ENCODE assay signal across 9 mouse cellular contexts in genomic region chr17:25561223-25562028, GRCm38 (mm10). TPM values are rescaled to one million over a fixed set of nuclear protein-coding genes. Genes with fewer than 3 reads are reported as not detected.
DNase-seq lines count a peak whose midpoint lies in the region; ATAC-seq and TF ChIP-seq lines count a peak whose summit lies in the region.
"Had no signal": no experiment of that assay in that cellular context is flagged by ENCODE, and none has a peak within 500 bp of the region (broad histone marks: within the 10 kb centered on the region; RNA-seq: fewer than 3 reads in every experiment).

No protein-coding gene starts in this region.

- H3K27ac ChIP-seq in heart, embryonic 10.5 days = peak overlapping the region; percentile 79
- peak overlapping the region; percentile 79 for H3K27ac ChIP-seq in forebrain, postnatal 0 days (ENCODE audit: low read depth, low read length)
- no peak overlapping the region for H3K27ac ChIP-seq in liver, embryonic 11.5 days (ENCODE audit: low read depth, low read length)
- H3K27ac ChIP-seq: embryonic facial prominence, embryonic 12.5 days had no signal

- peak; percentile 79 for ATAC-seq in forebrain, postnatal 0 days
- ATAC-seq in liver, embryonic 11.5 days (replicated peaks; ENCODE audit: low FRiP score) = no peak

- no peak for TF ChIP-seq CTCF in forebrain, postnatal 0 days (IDR thresholded peaks at IDR 0.05; ENCODE audit: low read depth)

- 71% methylated on average over 16 of the region's 16 CpGs for WGBS in heart, embryonic 10.5 days
- WGBS in forebrain, postnatal 0 days = 13% methylated on average over 16 of the region's 16 CpGs
- WGBS in liver, embryonic 11.5 days = 81% methylated on average over 16 of the region's 16 CpGs

- peaks cover 30% of the 10 kb centered on the region for H3K27me3 ChIP-seq in heart, embryonic 10.5 days (ENCODE audit: insufficient read depth, poor library complexity, severe bottlenecking)
- H3K27me3 ChIP-seq in forebrain, postnatal 0 days (ENCODE audit: insufficient read depth, low read length) = no peaks in the 10 kb centered on the region
- H3K27me3 ChIP-seq in liver, embryonic 11.5 days (replicated peaks; ENCODE audit: control insufficient read depth, insufficient read depth, low read length) = peaks cover 11% of the 10 kb centered on the region
- H3K27me3 ChIP-seq: embryonic facial prominence, embryonic 12.5 days had no signal

- H3K36me3 ChIP-seq in heart, embryonic 10.5 days = no peaks in the 10 kb centered on the region
- no peaks in the 10 kb centered on the region for H3K36me3 ChIP-seq in forebrain, postnatal 0 days (ENCODE audit: insufficient read depth)
- H3K36me3 ChIP-seq in liver, embryonic 11.5 days (ENCODE audit: control insufficient read depth, insufficient read depth, low read length) = no peaks in the 10 kb centered on the region
- H3K36me3 ChIP-seq: embryonic facial prominence, embryonic 12.5 days had no signal

- H3K9me3 ChIP-seq in heart, embryonic 10.5 days = no peaks in the 10 kb centered on the region
- H3K9me3 ChIP-seq in forebrain, postnatal 0 days (ENCODE audit: low read length) = no peaks in the 10 kb centered on the region
- no peaks in the 10 kb centered on the region for H3K9me3 ChIP-seq in liver, embryonic 11.5 days (ENCODE audit: control insufficient read depth, low read length)
- H3K9me3 ChIP-seq: embryonic facial prominence, embryonic 12.5 days had no signal

- H3K4me3 ChIP-seq in heart, embryonic 10.5 days = no peak overlapping the region
- no peak overlapping the region for H3K4me3 ChIP-seq in forebrain, postnatal 0 days (ENCODE audit: low read depth, low read length)
- H3K4me3 ChIP-seq in liver, embryonic 11.5 days (ENCODE audit: low read depth, low read length) = no peak overlapping the region
- H3K4me3 ChIP-seq: embryonic facial prominence, embryonic 12.5 days had no signal

- no peak overlapping the region for H3K9ac ChIP-seq in forebrain, postnatal 0 days
- H3K9ac ChIP-seq in liver, embryonic 11.5 days (ENCODE audit: low read depth, low read length) = no peak overlapping the region
- H3K9ac ChIP-seq: embryonic facial prominence, embryonic 12.5 days had no signal

- H3K4me2 ChIP-seq in forebrain, postnatal 0 days (ENCODE audit: low read depth) = no peak overlapping the region
- no peak overlapping the region for H3K4me2 ChIP-seq in liver, embryonic 11.5 days
- H3K4me2 ChIP-seq: embryonic facial prominence, embryonic 12.5 days had no signal

- H3K4me1 ChIP-seq in heart, embryonic 10.5 days = peaks cover 46% of the 10 kb centered on the region
- H3K4me1 ChIP-seq in forebrain, postnatal 0 days (ENCODE audit: insufficient read depth) = peaks cover 11% of the 10 kb centered on the region
- H3K4me1 ChIP-seq in liver, embryonic 11.5 days (replicated peaks; ENCODE audit: control insufficient read depth, insufficient read depth, low read length) = no peaks in the 10 kb centered on the region

- DNase-seq in heart, embryonic 10.5 days (ENCODE audit: low spot score) = no peak
- no peak for DNase-seq in heart, postnatal 10 days
- DNase-seq in forebrain, postnatal 0 days = peak; percentile 78
- DNase-seq in left cerebral cortex, postnatal 36 days (ENCODE audit: low spot score in 2 of 2) = peak; percentile 38 to 50
- DNase-seq in retina, postnatal 1 day = peak; percentile 97
- DNase-seq in liver, embryonic 11.5 days (ENCODE audit: low spot score) = no peak
- DNase-seq in natural killer cell, adult 2 months (ENCODE audit: low spot score in 2 of 2) = no peak
- DNase-seq in thymus, adult 18-20 months = no peak

- intact Hi-C loops in heart, postnatal 10 days (cut with DNase I) = no loop called here
- intact Hi-C loops in left cerebral cortex, postnatal 36 days (cut with DNase I) = no loop called here

RNA-seq across cellular contexts. Expression of gene Sox8, which starts 9.1 kb away (rescaled TPM):
- 2.0 and 3.6 TPM in 2 replicates for polyA plus RNA-seq in heart, embryonic 10.5 days (2016; fragmentation: Nextera tagmentation; extraction: Ambion mirVana)
- under 1 TPM; 0.72 to 0.93 TPM for total RNA-seq in heart, postnatal 10 days (2021)
- total RNA-seq in forebrain, postnatal 0 days (2014; rRNA removed) = 26.6 and 27.4 TPM in 2 replicates
- 20.8 and 22.6 TPM in 2 replicates for polyA plus RNA-seq in forebrain, postnatal 0 days (2015; fragmentation: Nextera tagmentation; extraction: Ambion mirVana)
- 10 to 100 TPM; 42.8 to 65.3 TPM for total RNA-seq in left cerebral cortex, postnatal 36 days (2021)
- 2.4 and 3.0 TPM in 2 replicates for polyA plus RNA-seq in liver, embryonic 11.5 days (2014; fragmentation: Nextera tagmentation; extraction: Ambion mirVana)

RNA-seq across cellular contexts. Expression of gene Lmf1, which starts 17.5 kb away (rescaled TPM):
- polyA plus RNA-seq in heart, embryonic 10.5 days (2016; fragmentation: Nextera tagmentation; extraction: Ambion mirVana) = 36.8 and 43.1 TPM in 2 replicates
- total RNA-seq in heart, postnatal 10 days (2021) = 10 to 100 TPM; 25.4 to 27.0 TPM
- total RNA-seq in forebrain, postnatal 0 days (2014; rRNA removed) = 21.5 and 28.1 TPM in 2 replicates
- polyA plus RNA-seq in forebrain, postnatal 0 days (2015; fragmentation: Nextera tagmentation; extraction: Ambion mirVana) = 13.9 and 17.8 TPM in 2 replicates
- total RNA-seq in left cerebral cortex, postnatal 36 days (2021) = 10 to 100 TPM; 22.1 to 26.7 TPM
- 23.8 and 29.1 TPM in 2 replicates for polyA plus RNA-seq in liver, embryonic 11.5 days (2014; fragmentation: Nextera tagmentation; extraction: Ambion mirVana)

Comparison
In these comparisons a context has a peak if more than half of its experiments do, and no peak if none do; other contexts are left out.
1. DNase-seq: peak in forebrain, postnatal 0 days (single experiment), left cerebral cortex, postnatal 36 days (2 of 2) and retina, postnatal 1 day (single experiment); none in heart, embryonic 10.5 days (single experiment), heart, postnatal 10 days (0 of 2), liver, embryonic 11.5 days (single experiment), natural killer cell, adult 2 months (0 of 2) and thymus, adult 18-20 months (0 of 2).
2. RNA of gene Sox8, which starts 9.1 kb away (total RNA-seq): 42.8 to 65.3 TPM in left cerebral cortex, postnatal 36 days and 26.6 to 27.4 TPM in forebrain, postnatal 0 days; 0.72 to 0.93 TPM in heart, postnatal 10 days; every median in the first group is over 10 times any median in the second.